Mouse (Mus musculus) common myeloid progenitor, adult 5-6 weeks (primary cell): ENCODE measurements around the gene Tns1. TPM values are rescaled to one million over a fixed set of nuclear protein-coding genes. Genes with fewer than 3 reads are reported as not detected.

ENCODE experiments used
- ATAC-seq: replicated peaks from 2 replicates; pipeline ENCODE4 v1.8.0; 2016; ENCODE audit warnings: low read depth, mild to moderate bottlenecking, moderate TSS enrichment, inconsistent platforms; ENCODE audit not compliant: poor library complexity, severe bottlenecking
- total RNA-seq: library from RNA; stranded (forward); fragments of 200-1000, 187-1606 nt; gene quantifications from 2 replicates; pipeline ENCODE4 v1.2.3, GENCODE M21; 2017

The Tns1 gene
- total RNA-seq, 1 experiment from 2014 or later, result 39.4 TPM

DNA sequence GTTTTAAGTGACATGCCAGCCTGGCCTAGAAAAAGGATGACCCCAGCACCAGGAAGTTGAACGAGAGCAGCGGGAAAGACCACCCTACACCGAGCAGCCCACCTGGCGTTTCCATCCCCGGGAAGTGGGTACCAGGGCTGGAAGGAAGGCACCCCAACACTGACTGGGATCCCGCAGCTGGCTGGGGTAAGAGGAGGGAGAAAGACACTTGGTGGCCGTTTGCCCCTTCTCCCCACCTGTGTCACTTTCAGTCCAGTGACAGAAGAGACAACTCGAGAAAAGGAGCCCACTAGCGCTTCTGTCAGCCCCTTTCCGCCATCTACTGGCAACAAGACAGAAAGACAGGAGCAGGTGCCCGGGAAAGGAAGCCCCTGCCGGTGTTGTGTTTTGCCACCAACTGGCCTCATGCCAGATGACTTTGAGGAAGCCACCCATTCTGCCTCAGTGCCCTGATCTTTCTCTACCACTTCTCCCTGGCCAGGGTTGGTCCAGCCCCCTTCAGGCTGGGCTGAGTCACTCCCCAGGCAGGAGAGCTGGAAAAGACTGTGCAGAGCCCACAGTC lies 823 bp upstream of the Tns1 start, which contains the start of gene Rufy4:
Gene Rufy4 (plus strand): TSS at position 551 of the 562 bp plus-strand sequence.
- peak; percentile 77 for ATAC-seq

GRCm38 (mm10) chr1:74123215-74123614 lies 1.0 kb downstream of the Tns1 start:
- no peak for ATAC-seq

DNA sequence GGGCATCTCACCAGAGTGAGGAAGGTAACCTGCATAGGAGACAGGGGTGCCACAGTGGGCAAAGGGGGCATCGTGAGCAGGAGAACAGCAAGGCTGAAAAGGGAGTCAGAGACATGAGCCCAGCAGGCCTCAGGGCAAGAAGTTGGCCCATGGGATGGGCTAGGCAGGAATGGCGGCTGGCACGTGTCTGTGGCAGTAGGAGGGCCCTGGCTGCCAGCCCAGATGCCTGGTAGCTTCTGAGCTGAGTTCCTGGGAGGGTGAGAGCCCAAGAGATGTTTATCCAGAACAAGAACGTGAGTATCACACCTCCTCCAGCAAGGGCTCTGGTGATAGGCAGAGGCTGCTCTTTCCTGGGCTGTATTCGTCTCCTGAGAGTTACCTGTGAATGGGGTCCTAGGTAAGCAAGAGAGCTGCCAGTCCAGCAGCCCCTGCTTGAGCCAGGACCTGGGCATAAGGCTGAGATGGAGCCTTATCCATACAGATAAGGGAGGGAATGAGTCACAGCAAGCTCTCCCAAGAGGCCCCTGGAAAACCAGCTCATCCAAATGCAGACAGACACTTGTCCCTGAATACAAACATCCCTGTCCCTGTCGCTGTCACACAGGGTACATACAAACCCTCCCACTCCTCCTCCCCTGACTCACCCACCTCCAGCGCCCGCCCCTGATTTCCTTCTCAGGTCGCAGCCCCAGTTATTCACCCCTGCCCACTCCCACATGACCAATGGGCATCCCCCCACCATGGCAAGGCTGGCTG lies 2.2 kb downstream of the Tns1 start:
- ATAC-seq, result no peak

DNA sequence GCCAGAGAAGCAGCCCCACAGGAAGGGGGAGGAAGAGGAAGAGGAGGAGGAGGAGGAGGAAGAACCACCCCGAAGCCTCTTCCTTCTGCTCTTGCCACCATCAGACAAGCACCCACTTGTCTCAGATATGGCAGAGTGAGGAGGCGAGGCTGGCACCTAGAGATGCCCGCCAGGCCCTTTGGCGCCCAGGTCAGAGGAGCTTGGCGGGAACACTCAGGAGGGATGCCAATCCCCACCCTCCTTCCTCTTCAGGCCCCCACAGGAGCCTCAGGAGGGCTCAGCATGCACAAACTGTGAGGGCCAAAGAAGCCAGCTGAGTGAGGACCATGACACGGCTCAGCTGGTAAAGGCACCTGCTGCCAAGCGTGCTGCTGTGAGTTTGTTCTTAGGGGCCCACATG lies 3.1 kb downstream of the Tns1 start:
- no peak for ATAC-seq

DNA sequence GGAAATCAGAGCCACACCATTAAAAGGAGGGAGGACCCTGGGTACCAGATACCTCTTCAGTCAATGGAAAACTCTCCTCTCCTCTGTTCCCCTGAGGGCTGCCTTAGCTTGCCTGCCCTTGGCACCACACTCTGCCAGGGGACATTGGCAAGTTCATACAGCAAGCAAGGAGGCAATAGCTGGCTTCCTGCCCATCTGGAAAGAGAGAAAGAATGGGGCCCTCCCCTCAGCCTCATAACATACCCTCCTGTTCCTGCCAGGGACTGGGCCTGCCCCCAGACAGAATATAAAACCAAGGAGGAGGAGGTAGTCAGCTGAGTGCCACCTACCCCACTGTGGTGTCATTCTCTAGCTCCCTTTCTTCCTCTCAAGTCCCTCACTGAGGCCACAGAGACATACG lies 5.1 kb downstream of the Tns1 start:
- ATAC-seq, result no peak

DNA sequence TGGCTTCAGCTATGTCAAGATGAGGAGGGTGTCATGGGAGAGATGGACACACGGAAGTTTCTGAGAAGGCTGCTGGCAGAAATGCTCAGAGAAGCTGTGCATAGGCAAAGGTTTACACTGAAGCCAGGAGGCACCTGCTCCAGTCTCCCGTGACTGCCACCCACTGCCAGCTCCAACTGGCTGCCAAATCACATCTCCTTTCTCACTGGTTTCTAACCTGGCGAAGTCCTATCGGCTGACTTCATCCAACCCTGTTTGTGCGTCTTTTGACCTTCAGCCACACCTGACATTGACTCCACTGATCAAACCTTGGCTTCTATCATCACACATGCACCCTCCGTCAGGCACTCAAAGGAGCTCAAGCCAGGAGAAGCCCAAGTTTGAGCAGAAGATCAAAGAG lies 6.4 kb downstream of the Tns1 start:
- ATAC-seq, result no peak

- no peak for ATAC-seq
These were observed 11.2 kb downstream of the Tns1 start for GRCm38 (mm10) chr1:74113071-74113470.

DNA sequence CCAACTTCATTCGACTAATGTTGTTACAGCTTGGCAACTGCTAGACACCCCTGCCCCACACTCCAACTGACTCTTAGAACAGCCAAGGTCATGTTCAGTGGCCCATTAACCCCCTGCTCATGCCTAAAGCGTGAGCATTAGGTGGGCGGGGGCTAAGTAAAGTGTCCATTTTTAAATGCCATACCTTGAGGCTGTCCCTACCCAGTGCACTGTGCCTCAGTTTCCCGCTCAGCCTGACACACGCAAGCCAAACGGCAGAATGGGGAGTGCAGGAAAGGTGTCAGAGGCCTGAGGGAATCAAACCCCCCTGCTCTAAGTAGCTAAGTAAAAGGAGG lies 12.6 kb downstream of the Tns1 start:
- no peak for ATAC-seq

DNA sequence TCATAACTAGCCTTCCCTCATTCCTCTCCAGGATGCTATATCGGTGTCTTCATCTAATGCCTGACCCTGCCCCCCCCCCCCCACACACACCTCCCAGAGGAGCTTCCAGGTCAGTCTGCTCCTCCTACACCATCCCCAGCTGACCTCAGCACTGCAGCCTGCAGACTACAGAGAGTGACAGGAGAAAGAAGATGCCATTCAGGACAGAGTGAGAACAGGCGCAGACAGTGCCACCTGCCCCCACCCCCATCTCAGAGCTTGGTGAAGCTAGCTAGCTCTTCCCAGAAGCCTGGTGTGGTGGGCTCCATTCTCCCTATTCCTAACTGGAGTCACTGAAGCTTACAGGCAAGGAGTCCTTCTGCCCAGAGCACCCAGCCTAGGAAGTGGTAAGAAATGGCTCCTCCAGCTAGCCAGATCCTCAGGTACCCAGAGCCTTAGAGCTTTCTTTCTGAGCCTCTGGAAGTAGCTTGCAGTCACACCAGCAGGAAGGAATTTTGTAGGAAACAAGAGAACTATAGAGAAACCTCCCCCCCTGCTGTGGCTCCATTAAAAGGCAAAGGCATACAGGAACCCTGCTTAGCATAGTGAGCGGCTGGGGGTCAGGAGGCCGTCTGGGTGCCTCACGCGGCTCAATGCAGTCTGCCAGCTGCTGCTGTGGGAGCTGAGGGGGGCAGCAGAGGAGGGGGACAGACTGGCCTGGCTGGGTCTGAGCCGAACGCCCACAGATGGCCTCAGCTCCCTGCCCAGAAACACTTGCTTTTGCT lies 13.1 kb downstream of the Tns1 start:
- ATAC-seq, result no peak

- ATAC-seq, result no peak
These were observed 14.6 kb downstream of the Tns1 start for GRCm38 (mm10) chr1:74109670-74110069.

DNA sequence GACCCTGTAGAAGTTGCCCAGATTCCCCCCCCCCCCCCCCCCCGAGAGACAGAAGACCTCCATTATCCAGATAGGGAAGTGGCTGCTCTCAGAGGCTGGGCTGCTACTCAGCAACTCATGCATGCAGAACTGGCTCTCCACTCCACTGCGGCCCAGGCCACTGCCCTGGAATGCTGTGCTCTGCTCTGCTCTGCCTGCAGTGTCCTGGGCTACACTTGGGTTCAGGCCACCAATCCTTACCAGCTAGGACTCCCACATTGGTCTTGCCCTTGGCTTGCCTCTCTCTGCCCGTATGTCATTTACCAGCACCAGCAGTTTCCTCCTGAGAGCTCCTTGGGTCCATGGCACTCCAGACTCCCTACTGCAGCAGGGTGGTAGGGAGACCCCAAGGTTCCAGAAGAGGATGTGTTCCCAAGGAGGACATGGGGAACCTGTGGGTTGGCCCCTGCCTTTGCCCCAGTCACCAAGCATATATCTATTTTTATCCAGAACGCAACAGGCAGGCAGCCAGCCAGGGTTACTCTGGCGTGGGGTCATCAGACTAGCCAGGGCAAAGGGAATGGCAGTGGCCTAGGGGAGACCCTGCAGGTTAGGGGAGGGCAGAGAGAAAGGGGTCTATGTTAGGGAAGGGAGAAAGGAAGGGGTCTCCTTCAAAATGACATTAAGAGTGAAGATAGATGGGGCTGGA lies 16.2 kb downstream of the Tns1 start:
- 0 out of 2 replicates have a peak, but pooled peaks have one; percentile 18 for ATAC-seq

DNA sequence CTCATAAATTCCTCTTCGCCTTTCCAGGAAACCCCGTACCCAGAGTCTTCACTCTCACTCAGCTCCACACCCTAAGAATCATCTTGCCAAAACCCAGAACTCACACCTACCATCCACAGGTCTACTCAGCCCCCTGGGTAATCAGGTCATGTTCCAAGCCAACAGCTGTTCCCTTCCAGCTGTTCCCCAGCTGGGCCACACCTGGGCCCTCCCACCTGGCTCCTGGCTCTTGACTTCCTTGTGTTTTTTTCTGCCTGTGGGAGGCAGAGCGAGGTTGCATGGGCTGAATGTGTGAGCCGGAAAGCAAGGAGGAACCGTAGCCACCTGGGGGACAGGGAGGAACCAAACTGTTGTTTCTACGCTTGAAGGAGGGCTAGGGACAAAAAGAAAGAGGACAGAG lies 18.0 kb downstream of the Tns1 start:
- ATAC-seq, result no peak

- no peak for ATAC-seq
These were observed 18.6 kb downstream of the Tns1 start for GRCm38 (mm10) chr1:74105660-74106059.

GRCm38 (mm10) chr1:74103654-74104353 lies 20.4 kb downstream of the Tns1 start:
- no peak for ATAC-seq

GRCm38 (mm10) chr1:74099001-74099435 lies 25.2 kb downstream of the Tns1 start:
- ATAC-seq, result peak; percentile 19; the same call in 1 of the 2 replicates

GRCm38 (mm10) chr1:74098004-74099000 lies 25.9 kb downstream of the Tns1 start:
- ATAC-seq, result peak; percentile 47

DNA sequence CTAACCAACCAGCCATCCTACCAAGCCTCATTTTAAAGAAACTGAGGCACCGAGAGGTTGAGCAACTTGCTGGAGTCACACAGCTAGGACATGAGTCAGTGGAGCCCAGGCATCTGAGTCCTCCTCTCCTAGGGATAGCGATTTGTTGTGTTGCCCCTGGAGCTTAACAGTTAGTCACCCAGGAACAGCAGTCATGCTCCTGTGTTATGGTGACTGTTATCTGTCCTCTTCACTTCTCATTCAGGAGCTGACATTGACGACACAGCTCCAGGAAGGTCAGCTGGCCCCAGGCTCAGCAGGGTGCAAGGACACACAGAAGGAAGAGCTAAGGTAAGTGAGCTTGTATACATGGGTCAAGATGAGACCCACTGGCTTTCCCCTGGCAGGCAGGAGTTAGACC lies 28.5 kb downstream of the Tns1 start:
- ATAC-seq, result no peak

DNA sequence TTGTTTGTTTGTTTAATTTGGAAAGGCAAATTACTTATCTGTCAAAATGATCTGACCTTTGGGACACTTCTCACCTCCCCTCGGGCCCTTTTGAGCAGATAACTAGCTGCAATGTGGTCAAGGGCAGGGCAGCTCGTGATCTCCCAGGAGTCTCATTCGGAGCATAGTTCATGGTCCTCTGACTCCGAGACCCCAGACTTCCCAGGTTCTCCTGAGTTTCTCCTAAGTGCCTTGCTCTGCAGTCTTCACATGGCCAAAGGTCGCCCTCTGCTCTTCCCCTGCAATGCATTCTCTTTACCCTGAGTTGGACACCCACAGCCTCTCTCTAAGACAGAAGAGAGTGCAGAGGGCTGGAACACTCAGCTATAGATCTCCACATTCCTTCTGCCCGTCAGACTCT lies 29.0 kb downstream of the Tns1 start:
- ATAC-seq, result no peak
